Mouse (Mus musculus) macrophage (primary cell): ENCODE results near the gene Fam214a. TPM values are rescaled to one million over a fixed set of nuclear protein-coding genes. Genes with fewer than 3 reads are reported as not detected.

Experiments used
- H3K27ac ChIP-seq: fragments of 350-480 bp; formaldehyde crosslinking; 2 replicates; pipeline ENCODE4 v1.9.0; 2021
- H3K36me3 ChIP-seq: fragments of 350-480 bp; formaldehyde crosslinking; 2 replicates; pipeline ENCODE4 v1.9.0; 2021; ENCODE audit errors: inconsistent target
- H3K4me3 ChIP-seq: fragments of 350-480 bp; formaldehyde crosslinking; 2 replicates; pipeline ENCODE4 v1.9.0; 2021; ENCODE audit errors: inconsistent target
- H3K79me2 ChIP-seq: fragments of 350-480 bp; formaldehyde crosslinking; 2 replicates; pipeline ENCODE4 v1.9.0; 2021; ENCODE audit errors: inconsistent target
- WGBS: methylation state at CpG from one replicate; pipeline ENCODE4 v1.1.7; 2026; ENCODE audit warnings: inconsistent platforms; ENCODE audit not compliant: missing documents; 5-methylcytosine and 5-hydroxymethylcytosine counted together
- polyA plus RNA-seq: library from polyadenylated mRNA; stranded (reverse); fragments of 250-400 nt; gene quantifications from 3 replicates; pipeline ENCODE4 v1.2.4, GENCODE M21; 2018; ENCODE audit warnings: inconsistent platforms

The Fam214a gene
- polyA plus RNA-seq, 1 experiment from 2014 or later, result 14.6 TPM

DNA sequence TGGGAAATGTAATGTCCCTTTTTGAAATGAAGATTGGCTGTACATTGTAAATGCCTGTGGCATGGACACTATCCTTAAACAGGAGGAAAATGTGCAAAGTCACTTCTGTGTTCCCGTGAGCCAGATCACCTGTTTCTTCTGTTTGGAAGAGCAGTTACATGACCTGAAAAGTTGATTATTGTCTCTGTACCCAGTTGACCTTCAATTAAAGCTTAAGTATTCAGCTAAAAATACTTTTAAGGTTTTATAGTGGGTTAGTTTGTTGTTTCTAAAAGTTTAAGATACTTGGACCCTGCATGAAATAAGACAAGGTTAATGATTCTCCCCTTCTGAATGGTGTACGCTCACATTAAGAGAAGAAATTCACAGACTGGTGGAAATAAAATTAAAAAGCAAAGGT is 87.9 kb downstream of the Fam214a start:
- H3K4me3 ChIP-seq, result no peak overlapping the region
- WGBS, result 78% methylated on average over 2 of the region's 2 CpGs

DNA sequence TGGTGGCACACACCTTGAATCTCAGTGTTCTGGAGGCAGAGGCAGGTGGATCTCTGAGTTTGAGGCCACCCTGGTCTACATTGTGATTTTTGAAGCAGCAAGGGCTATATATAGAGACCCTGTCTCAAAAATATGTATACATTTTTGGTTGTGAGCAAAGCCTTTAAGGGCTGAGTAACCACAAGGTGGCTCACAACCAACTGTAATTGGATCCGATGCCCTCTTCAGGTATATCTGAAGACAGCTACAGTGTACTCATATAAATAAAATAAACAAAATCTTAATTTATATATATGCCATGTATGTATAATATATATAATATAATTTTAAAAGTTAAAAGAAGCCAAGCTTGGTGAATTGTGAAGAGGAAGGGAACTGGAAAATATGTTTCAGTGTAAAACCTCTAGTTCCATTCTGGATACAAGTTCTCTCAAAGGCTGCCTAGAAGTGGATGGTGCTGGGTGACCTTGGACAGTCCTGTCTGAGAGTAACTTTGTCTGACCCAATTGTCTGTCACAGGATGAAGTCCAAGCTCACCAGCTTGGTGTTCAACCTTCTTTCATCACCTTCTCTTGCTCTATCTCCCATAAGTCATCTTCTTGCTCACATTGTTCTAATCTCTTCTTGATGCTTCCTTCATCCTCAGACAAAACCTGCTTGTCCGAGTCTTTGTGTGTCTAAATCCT is 89.3 kb downstream of the Fam214a start:
- no peak overlapping the region for H3K4me3 ChIP-seq
- H3K36me3 ChIP-seq, result 0 out of 2 replicates have a peak, but pooled peaks cover 5% of the 10 kb centered on the region
- peaks cover 90% of the 10 kb centered on the region for H3K79me2 ChIP-seq
- no peak overlapping the region for H3K27ac ChIP-seq
- 91% methylated on average over 2 of the region's 2 CpGs for WGBS

More for the DNA sequence above, 87.9 kb downstream of the Fam214a start:
- Histone ChIP-seq H3K36me3 (no peaks in the 10 kb centered on the region), H3K27ac (no peak overlapping the region), H3K79me2 (peaks cover 75% of the 10 kb centered on the region)

DNA sequence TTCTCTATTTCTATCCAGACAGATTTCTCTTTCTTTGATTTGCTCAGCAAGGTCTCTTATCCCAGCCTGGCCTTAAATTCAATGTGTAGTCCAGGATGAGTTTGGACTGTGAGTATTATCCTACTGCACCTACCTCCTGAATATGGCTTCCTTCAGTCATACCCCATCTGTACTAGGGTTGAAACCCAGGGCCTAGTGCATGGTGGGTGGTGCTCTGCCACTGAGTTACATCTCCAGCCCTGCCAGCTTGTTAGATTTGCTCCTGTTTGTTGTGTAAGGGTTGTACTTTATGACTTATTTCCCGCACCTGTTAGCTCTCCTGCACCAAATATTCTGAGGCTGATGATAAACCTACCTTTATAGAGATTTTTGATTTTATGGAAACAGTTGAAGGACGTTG is 90.5 kb downstream of the Fam214a start:
- Histone ChIP-seq H3K27ac (no peak overlapping the region), H3K4me3 (no peak overlapping the region), H3K36me3 (0 out of 2 replicates have a peak, but pooled peaks cover 5% of the 10 kb centered on the region), H3K79me2 (peaks cover 100% of the 10 kb centered on the region)
- WGBS, result 100% methylated on average over 2 of the region's 2 CpGs

GRCm38 (mm10) chr9:75047079-75047478 is 94.4 kb downstream of the Fam214a start:
- Histone ChIP-seq H3K4me3 (no peak overlapping the region), H3K36me3 (0 out of 2 replicates have a peak, but pooled peaks cover 5% of the 10 kb centered on the region), H3K27ac (no peak overlapping the region), H3K79me2 (peaks cover 100% of the 10 kb centered on the region)

DNA sequence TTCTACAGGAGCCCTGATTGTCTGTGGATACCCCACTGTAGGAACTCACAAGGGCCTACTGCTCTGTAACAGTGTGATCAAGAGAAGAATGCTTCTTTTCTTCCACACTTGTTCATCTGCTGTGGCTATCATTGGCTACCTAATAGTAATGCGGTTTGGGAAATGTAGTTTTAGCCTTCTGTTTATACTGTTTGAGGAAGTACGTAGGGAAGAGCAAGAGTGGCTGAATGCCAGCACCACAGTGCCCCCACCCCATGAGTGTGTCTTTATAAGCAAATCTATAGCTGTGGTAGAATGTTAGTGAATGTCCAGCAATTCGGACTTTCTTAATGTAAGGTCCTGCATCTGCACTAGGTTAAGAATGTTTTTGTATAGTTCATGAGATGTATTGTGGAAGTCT is 96.4 kb downstream of the Fam214a start:
- 0 out of 2 replicates have a peak, but pooled peaks cover 5% of the 10 kb centered on the region for H3K36me3 ChIP-seq
- no peak overlapping the region for H3K4me3 ChIP-seq
- no peak overlapping the region for H3K27ac ChIP-seq
- H3K79me2 ChIP-seq, result peaks cover 100% of the 10 kb centered on the region
- 41% methylated on average over 2 of the region's 3 CpGs for WGBS

GRCm38 (mm10) chr9:75050003-75050402 is 97.3 kb downstream of the Fam214a start:
- no peak overlapping the region for H3K27ac ChIP-seq

DNA sequence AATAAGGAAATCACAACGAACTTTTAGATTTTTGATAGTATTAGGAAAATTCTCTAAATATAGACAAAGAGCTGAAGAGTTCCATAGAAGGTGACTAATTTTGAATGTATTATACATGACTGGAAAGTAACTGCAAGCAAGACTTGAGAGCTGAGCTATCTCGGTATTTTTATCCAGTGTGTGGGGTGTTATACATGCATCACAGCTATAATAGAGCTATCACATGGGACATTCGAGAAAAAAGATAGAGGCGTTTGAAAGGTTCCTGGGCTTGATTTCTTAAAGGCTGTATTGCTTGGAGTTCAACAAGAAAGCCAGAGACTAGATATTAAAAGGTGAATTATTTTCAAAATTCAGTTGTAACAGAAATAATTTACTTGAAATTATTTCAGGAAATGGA is 99.2 kb downstream of the Fam214a start:
- no peak overlapping the region for H3K27ac ChIP-seq
- H3K4me3 ChIP-seq, result no peak overlapping the region
- 85% methylated on average over 4 of the region's 4 CpGs for WGBS
- peaks cover 5% of the 10 kb centered on the region; the same call in 1 of the 2 replicates for H3K36me3 ChIP-seq
- peaks cover 84% of the 10 kb centered on the region for H3K79me2 ChIP-seq

More at GRCm38 (mm10) chr9:75050003-75050402, 97.3 kb downstream of the Fam214a start:
- 18% methylated on average over 3 of the region's 3 CpGs for WGBS
- Histone ChIP-seq H3K36me3 (0 out of 2 replicates have a peak, but pooled peaks cover 5% of the 10 kb centered on the region), H3K79me2 (peaks cover 100% of the 10 kb centered on the region), H3K4me3 (no peak overlapping the region)

DNA sequence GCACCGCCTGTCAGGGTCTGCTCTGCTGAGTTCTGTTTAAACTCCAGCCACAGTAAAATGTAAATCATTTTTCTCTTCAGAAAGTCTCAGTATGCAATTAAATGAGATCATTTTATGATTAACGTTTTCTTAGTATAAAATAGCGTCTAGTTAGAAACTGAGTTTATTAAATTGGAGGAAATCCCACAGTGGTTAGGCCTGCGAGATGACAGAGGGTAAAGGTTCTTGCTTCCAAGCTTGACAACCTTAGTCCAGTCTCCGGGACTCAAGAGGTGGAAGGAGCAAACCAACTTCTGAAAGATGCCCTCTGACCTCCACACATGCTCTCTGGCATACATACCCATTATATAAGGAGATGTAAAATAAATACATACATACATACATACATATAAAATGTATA is 102.4 kb downstream of the Fam214a start:
- H3K27ac ChIP-seq, result no peak overlapping the region
- H3K36me3 ChIP-seq, result peaks cover 26% of the 10 kb centered on the region
- WGBS, result 100% methylated on average over 5 of the region's 5 CpGs
- peaks cover 52% of the 10 kb centered on the region for H3K79me2 ChIP-seq
- no peak overlapping the region for H3K4me3 ChIP-seq

GRCm38 (mm10) chr9:75064678-75065331 is 112.1 kb downstream of the Fam214a start:
- no peaks in the 10 kb centered on the region for H3K36me3 ChIP-seq
- no peaks in the 10 kb centered on the region for H3K79me2 ChIP-seq
- WGBS, result 51% methylated on average over 9 of the region's 9 CpGs
- no peak overlapping the region for H3K4me3 ChIP-seq
- H3K27ac ChIP-seq, result no peak overlapping the region

GRCm38 (mm10) chr9:75070457-75071028 is 117.9 kb downstream of the Fam214a start, which contains the start of gene Myo5a:
Myo5a (plus strand) TSS chr9:75071015.
- 33% methylated on average over 23 of the region's 23 CpGs for WGBS
- peaks cover 41% of the 10 kb centered on the region for H3K79me2 ChIP-seq
- H3K36me3 ChIP-seq, result no peaks in the 10 kb centered on the region
- H3K4me3 ChIP-seq, result peak within 1 kb of the TSS; percentile 98
- peak within 1 kb of the TSS; percentile 97 for H3K27ac ChIP-seq

DNA sequence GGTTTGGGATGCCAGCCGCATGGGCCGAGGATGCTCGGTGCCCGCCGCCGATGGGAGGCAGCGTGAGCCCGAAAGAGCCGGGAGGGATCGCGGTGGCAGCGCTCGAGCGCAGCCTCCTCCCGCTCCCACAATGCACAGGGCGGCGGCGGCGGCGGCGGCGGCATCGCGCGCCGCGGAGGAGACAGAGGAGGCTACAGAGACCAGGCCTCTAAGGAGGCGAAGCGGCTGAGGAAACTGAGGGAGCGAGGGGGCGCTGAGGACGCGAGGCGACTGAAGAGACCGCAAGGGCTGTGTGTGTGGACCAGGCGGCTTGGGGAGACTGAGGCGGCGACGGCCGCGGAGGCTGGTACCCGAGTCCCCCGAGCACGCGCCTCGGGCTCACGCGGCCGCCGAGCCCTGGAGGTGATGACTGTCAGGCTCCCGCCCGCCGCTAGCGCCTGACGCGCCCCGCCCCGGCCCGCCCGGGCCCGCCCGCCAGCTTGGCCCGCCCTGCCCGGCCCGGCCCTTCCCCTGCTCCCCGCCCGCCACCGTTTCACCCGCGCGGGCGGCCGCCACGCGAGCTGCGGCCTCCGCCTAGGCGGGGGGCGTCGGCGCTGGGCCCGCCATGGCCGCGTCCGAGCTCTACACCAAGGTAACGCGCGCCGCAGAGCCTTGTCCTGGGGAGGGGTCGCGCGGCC is 118.5 kb downstream of the Fam214a start:
- Histone ChIP-seq H3K79me2 (peaks cover 47% of the 10 kb centered on the region), H3K27ac (peak overlapping the region; percentile 97), H3K36me3 (no peaks in the 10 kb centered on the region), H3K4me3 (peak overlapping the region; percentile 98)
- under 1% methylated on average over 80 of the region's 92 CpGs for WGBS

DNA sequence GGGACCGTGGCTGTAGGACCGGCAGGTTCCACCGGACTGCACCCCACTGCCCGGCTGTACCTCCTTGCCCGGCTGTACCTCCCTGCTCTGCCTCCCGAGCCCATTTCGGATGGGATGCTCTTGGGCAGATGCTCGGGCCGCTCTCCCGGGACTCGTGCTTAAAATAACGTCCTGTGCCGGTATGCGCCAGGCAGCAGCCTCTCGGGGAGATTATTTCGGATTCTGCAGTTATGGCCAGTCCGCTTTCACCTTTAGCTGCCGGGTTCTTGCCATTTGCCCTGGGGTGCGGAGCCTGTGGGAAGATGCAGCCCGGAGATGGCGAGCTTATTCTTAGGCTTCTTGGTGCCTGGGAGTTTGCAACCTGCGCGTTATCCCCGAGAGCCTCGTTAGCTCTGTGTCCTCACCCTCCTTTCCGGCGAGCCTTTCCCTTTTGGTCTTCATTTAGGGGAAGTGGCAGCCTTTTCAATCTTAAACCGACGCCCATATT is 119.1 kb downstream of the Fam214a start:
- H3K79me2 ChIP-seq, result peaks cover 53% of the 10 kb centered on the region
- H3K4me3 ChIP-seq, result peak overlapping the region; percentile 98
- WGBS, result under 1% methylated on average over 28 of the region's 29 CpGs
- H3K36me3 ChIP-seq, result no peaks in the 10 kb centered on the region
- H3K27ac ChIP-seq, result peak overlapping the region; percentile 97

DNA sequence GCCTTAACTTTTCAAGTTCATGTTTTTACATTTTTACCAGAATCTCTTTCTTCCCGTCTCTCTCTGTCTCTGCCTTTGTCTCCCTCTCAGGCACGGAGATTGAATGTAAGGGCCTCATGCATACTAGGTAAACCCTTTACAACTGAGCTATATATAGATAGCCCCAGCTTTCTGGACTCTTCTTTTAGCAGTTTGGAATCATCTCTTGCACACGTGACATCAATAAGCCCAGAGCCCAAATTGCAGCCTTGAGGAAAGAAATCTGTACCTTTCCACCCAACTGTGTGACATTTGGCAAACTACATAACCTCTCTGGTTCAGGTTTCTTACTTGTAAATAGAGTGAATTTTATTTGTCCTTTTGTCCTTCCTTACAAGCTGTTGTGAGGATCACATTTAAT is 119.7 kb downstream of the Fam214a start:
- H3K36me3 ChIP-seq, result no peaks in the 10 kb centered on the region
- WGBS, result 13% methylated on average over 3 of the region's 3 CpGs
- H3K27ac ChIP-seq, result peak overlapping the region; percentile 97
- H3K79me2 ChIP-seq, result peaks cover 59% of the 10 kb centered on the region
- peak overlapping the region; percentile 98 for H3K4me3 ChIP-seq

DNA sequence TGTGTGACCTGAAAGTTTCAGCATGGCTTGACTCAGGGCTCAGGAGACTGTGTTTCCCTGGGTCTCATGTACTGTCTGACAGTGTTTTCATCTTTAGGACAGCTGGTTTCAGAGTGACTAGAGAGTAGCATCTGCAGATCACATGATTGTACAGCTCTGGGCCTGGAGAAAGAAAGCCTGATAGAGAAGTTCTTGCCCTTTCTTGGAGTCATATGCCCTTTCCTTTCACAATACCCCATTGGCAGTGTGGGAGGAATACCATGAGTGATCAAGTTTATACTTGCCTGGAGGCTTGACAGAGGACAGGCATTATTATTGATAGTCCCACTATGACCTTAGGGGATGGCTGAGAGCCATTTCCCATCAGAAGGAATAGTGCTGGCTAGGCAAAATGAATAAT is 124.5 kb downstream of the Fam214a start:
- peak overlapping the region; percentile 78 for H3K27ac ChIP-seq
- H3K36me3 ChIP-seq, result no peaks in the 10 kb centered on the region
- peaks cover 100% of the 10 kb centered on the region for H3K79me2 ChIP-seq
- no peak overlapping the region for H3K4me3 ChIP-seq
